Mouse (Mus musculus): Measurements from ENCODE around the gene Btg3.

DNA sequence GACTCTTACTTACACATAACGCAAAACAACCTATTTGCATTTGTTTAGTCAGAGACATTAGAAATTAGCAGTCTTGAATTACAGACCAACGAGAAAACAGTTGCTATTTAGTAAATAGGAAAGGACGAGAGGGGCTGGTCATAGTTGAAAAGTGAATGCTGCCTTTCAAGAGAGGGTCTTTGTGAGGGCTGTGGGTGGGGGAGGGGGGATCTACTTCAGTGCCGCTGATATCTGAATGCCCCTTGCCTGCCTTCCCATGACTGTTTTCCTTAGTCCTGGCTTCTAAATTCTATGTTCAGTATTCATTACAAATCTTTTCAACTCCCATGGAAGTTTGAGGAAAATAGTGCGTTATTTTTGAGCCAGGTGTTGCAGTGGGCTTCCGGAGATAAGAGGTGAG lies 63.0 kb downstream of the Btg3 start:
- TF ChIP-seq CTCF (IDR thresholded peaks at IDR 0.05): no peak
- TF ChIP-seq EP300 (IDR thresholded peaks at IDR 0.05): no peak

Measured in lung, postnatal 0 days (tissue).